Mouse (Mus musculus): ENCODE measurements around the gene Calr. TPM values are rescaled to one million over a fixed set of nuclear protein-coding genes. Genes with fewer than 3 reads are reported as not detected.
A peak's percentile ranks its signal among the peaks of the same experiment; 100 is the strongest.

Gene Calr
- 764 and 842 TPM in 2 replicates for polyA plus RNA-seq (2016; fragmentation: Nextera tagmentation; extraction: Ambion mirVana)

DNA sequence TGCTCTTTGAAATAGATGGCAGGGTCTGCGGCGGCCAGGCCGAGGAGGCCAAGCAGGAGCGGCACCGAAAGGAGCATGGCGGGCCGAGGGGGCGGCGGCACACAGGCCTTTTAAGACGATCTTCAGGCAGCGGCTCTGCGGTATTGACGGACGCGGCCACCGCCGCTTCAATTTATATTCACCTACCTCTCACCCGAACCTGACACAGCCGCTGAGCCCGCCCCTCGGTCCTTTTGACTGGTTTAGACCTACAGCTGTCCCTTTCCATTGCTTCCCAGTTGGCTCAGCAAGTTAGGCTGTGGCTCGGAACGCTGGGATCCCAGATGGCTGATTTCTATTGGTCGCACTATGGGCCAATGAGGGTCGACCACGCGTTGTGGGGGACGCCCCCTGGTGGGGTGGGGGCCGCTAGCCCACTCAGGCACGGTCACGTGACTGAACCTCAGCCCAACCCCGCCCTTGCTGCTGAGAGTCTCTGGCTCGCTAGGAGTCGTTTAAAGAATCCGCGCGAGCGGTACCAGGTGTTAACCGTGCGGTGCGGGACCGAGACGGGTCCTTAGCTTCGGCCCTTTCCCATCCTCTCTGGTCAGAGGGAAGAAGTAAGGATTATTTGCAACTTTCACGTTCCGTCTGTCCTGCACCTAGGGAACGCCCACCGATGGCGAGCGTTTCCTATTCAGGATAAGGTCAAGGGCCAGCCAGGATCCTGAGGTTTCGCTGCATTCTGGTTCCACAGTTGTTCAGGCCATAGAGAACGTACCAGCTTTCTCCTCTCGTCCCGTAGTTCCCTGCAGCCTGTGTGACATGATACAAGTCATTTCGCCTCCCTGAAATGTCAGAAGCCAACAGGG, at the start of gene Calr:
TSS of gene Calr (minus strand) at position 213 of the 851 bp plus-strand sequence.
- under 1% methylated on average over 55 of the region's 55 CpGs for WGBS
- Histone ChIP-seq H3K4me1 (replicated peaks) (peaks cover 23% of the 10 kb centered on the region), H3K4me2 (peak within 1 kb of the TSS; percentile 80), H3K27ac (peak within 1 kb of the TSS; percentile 87), H3K27me3 (no peaks in the 10 kb centered on the region), H3K4me3 (replicated peaks) (peak within 1 kb of the TSS; percentile 97), H3K36me3 (peaks cover 37% of the 10 kb centered on the region), H3K9ac (replicated peaks) (peak within 1 kb of the TSS; percentile 97), H3K9me3 (no peaks in the 10 kb centered on the region)
- ATAC-seq (ENCODE audit: insufficient number of reproducible peaks, insufficient read depth, low FRiP score, low TSS enrichment, low read depth) = peak; percentile 100

GRCm38 (mm10) chr8:84895963-84896362, 49.2 kb upstream of the Calr start:
- ATAC-seq (ENCODE audit: insufficient number of reproducible peaks, insufficient read depth, low FRiP score, low TSS enrichment, low read depth) = no peak
- Histone ChIP-seq H3K9me3 (no peaks in the 10 kb centered on the region), H3K27ac (no peak overlapping the region), H3K4me3 (replicated peaks) (no peak overlapping the region), H3K4me2 (no peak overlapping the region), H3K9ac (replicated peaks) (no peak overlapping the region), H3K36me3 (peaks cover 11% of the 10 kb centered on the region), H3K27me3 (peaks cover 3% of the 10 kb centered on the region; the same call in 1 of the 2 replicates), H3K4me1 (replicated peaks) (peaks cover 16% of the 10 kb centered on the region)
- WGBS = 86% methylated on average over 5 of the region's 5 CpGs

DNA sequence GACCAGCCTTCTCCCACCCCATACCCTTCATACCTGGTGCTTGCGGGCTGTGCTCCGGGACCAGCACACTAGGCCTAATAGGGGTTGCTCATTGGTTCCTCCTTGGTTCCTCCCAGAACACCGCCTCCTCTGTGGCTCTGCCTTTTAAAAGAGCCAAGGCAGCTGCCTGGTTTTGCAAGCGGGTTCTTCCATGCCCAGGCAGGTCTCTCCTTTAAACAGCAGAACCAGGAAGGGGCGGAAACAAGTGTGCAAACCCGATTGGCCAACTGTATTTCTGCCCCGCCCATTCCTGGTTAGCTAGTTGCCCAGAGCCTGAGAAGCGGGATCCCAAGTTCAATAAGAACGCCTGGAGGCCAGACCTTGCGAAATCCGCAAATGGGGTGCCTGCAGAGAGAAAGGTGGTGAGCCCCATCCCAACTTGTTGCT, 47.0 kb upstream of the Calr start, which contains the start of gene Gcdh:
TSS of gene Gcdh (minus strand) at position 213 of the 426 bp plus-strand sequence.
- WGBS = under 1% methylated on average over 11 of the region's 11 CpGs
- Histone ChIP-seq H3K4me3 (replicated peaks) (peak within 1 kb of the TSS; percentile 71), H3K4me2 (peak within 1 kb of the TSS; percentile 86), H3K9ac (replicated peaks) (peak within 1 kb of the TSS; percentile 77), H3K36me3 (peaks cover 28% of the 10 kb centered on the region), H3K9me3 (no peaks in the 10 kb centered on the region), H3K27me3 (no peaks in the 10 kb centered on the region), H3K4me1 (replicated peaks) (peaks cover 16% of the 10 kb centered on the region), H3K27ac (peak within 1 kb of the TSS; percentile 50; the same call in 1 of the 2 replicates)
- ATAC-seq (ENCODE audit: insufficient number of reproducible peaks, insufficient read depth, low FRiP score, low TSS enrichment, low read depth) = peak; percentile 97

GRCm38 (mm10) chr8:84892993-84893708, 46.4 kb upstream of the Calr start:
- 11% methylated on average over 31 of the region's 31 CpGs for WGBS
- no peaks in the 10 kb centered on the region for H3K27me3 ChIP-seq
- H3K27ac ChIP-seq = peak overlapping the region; percentile 50; the same call in 1 of the 2 replicates
- peaks cover 33% of the 10 kb centered on the region for H3K36me3 ChIP-seq
- peak overlapping the region; percentile 86 for H3K4me2 ChIP-seq
- peaks cover 16% of the 10 kb centered on the region for H3K4me1 ChIP-seq (replicated peaks)
- H3K9ac ChIP-seq (replicated peaks) = peak overlapping the region; percentile 77
- no peaks in the 10 kb centered on the region for H3K9me3 ChIP-seq
- ATAC-seq (ENCODE audit: insufficient number of reproducible peaks, insufficient read depth, low FRiP score, low TSS enrichment, low read depth) = peak; percentile 23; the same call in 1 of the 2 replicates
- peak overlapping the region; percentile 71 for H3K4me3 ChIP-seq (replicated peaks)

DNA sequence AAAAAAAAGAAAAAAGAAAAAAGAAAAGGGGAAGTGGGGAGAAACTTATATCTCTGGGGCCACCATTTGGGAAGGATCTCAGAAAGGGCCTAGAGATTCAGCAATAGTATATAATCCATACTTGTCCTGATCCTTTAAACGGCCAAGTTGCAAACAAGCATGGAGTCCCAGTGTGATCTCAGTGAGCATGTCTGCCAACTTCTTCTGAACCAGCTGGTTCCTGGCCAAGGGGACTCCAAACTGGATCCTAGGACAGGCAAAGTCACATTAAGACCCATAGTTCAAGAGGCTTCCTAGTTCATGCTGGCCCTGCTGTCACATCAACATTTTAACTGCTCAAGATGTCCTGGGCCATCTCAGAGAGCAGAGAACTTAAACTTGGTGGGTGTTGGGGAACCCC, 42.4 kb upstream of the Calr start:
- Histone ChIP-seq H3K4me3 (replicated peaks) (no peak overlapping the region), H3K36me3 (peaks cover 63% of the 10 kb centered on the region), H3K4me2 (no peak overlapping the region), H3K27ac (no peak overlapping the region), H3K9ac (replicated peaks) (no peak overlapping the region), H3K9me3 (no peaks in the 10 kb centered on the region), H3K4me1 (replicated peaks) (peaks cover 11% of the 10 kb centered on the region), H3K27me3 (no peaks in the 10 kb centered on the region)
- 87% methylated on average over 1 of the region's 1 CpGs for WGBS
- ATAC-seq (ENCODE audit: insufficient number of reproducible peaks, insufficient read depth, low FRiP score, low TSS enrichment, low read depth) = no peak

- H3K4me1 ChIP-seq (replicated peaks) = peaks cover 9% of the 10 kb centered on the region
- no peak overlapping the region for H3K4me3 ChIP-seq (replicated peaks)
- no peak overlapping the region for H3K4me2 ChIP-seq
- peaks cover 63% of the 10 kb centered on the region for H3K36me3 ChIP-seq
- no peak overlapping the region for H3K9ac ChIP-seq (replicated peaks)
- 94% methylated on average over 3 of the region's 3 CpGs for WGBS
- H3K9me3 ChIP-seq = no peaks in the 10 kb centered on the region
- no peaks in the 10 kb centered on the region for H3K27me3 ChIP-seq
- no peak overlapping the region for H3K27ac ChIP-seq
- ATAC-seq (ENCODE audit: insufficient number of reproducible peaks, insufficient read depth, low FRiP score, low TSS enrichment, low read depth) = no peak
Measured at GRCm38 (mm10) chr8:84888280-84888679, 41.5 kb upstream of the Calr start.

DNA sequence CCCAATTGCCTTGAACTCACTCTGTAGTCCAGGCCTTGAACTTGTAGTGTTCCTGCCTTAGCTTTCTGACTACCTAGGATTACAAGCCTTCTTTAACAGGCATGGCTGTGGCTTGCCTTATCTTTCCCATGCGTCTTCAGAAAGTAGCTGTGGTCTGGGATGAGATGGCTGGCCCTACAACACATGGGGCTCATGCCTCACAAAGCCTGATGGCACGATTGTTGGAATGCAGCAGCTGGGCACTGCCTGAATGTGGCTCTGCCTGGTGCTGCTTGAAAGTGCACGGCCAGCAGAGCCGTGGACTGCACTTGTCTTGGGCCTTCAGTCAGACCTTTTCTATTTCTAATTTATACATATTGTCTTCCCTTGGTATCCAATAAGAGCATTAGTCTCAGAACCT, 38.0 kb upstream of the Calr start:
- Histone ChIP-seq H3K4me3 (replicated peaks) (no peak overlapping the region), H3K27ac (no peak overlapping the region), H3K4me2 (no peak overlapping the region), H3K4me1 (replicated peaks) (no peaks in the 10 kb centered on the region), H3K36me3 (peaks cover 46% of the 10 kb centered on the region), H3K9ac (replicated peaks) (no peak overlapping the region), H3K27me3 (no peaks in the 10 kb centered on the region), H3K9me3 (no peaks in the 10 kb centered on the region)
- WGBS = 82% methylated on average over 4 of the region's 4 CpGs
- no peak for ATAC-seq (ENCODE audit: insufficient number of reproducible peaks, insufficient read depth, low FRiP score, low TSS enrichment, low read depth)

- ATAC-seq (ENCODE audit: insufficient number of reproducible peaks, insufficient read depth, low FRiP score, low TSS enrichment, low read depth) = no peak
- H3K4me1 ChIP-seq (replicated peaks) = no peaks in the 10 kb centered on the region
- no peak overlapping the region for H3K27ac ChIP-seq
- no peak overlapping the region for H3K4me3 ChIP-seq (replicated peaks)
- no peaks in the 10 kb centered on the region for H3K9me3 ChIP-seq
- 82% methylated on average over 1 of the region's 1 CpGs for whole genome bisulfite sequencing
- no peaks in the 10 kb centered on the region for H3K27me3 ChIP-seq
- H3K36me3 ChIP-seq = peaks cover 3% of the 10 kb centered on the region; the same call in 1 of the 2 replicates
- H3K9ac ChIP-seq (replicated peaks) = no peak overlapping the region
- H3K4me2 ChIP-seq = no peak overlapping the region
Measured at GRCm38 (mm10) chr8:84878915-84879314, 32.2 kb upstream of the Calr start.

DNA sequence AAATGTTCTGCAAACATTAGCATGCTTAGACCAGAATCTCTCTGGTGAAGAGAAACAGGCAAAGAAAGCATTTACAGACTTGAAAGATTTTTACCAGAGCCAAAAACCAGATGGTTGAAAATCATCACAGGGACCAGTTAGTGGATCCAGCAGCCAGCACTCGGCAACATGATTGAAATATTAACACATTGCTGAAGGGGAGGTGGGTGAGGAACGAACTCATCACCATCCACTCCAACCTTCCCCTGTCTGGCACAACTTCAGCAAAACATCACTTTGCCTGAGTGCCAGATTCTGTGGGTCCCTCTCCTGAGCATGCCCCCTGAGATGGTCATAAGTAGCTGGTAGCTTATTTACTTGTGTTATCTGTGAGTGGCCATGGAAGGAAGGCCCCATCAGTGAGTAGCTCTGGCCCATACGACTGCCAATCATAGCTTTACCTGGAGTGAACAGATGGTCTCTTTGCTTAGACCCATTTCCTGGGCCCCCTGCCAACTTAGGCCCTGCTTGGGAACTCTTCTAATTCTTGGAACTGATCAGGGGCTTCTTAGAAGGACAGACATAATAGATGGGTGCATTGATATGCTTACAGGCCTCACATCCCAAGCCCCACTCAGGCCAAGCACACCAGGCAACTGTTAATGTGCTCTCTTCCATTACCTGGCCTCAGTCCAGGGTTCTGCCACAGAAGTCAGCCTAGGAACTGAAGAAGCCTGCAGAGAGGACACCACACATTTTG, 30.7 kb upstream of the Calr start:
- Histone ChIP-seq H3K4me3 (replicated peaks) (no peak overlapping the region), H3K36me3 (peaks cover 3% of the 10 kb centered on the region; the same call in 1 of the 2 replicates)
- 83% methylated on average over 3 of the region's 3 CpGs for WGBS

GRCm38 (mm10) chr8:84874339-84874738, 27.6 kb upstream of the Calr start:
- no peak overlapping the region for H3K4me3 ChIP-seq (replicated peaks)
- peaks cover 13% of the 10 kb centered on the region for H3K27me3 ChIP-seq
- H3K9me3 ChIP-seq = no peaks in the 10 kb centered on the region
- H3K4me1 ChIP-seq (replicated peaks) = peaks cover 13% of the 10 kb centered on the region
- no peak for ATAC-seq (ENCODE audit: insufficient number of reproducible peaks, insufficient read depth, low FRiP score, low TSS enrichment, low read depth)
- H3K4me2 ChIP-seq = no peak overlapping the region
- no peak overlapping the region for H3K27ac ChIP-seq
- peaks cover 5% of the 10 kb centered on the region for H3K36me3 ChIP-seq
- 92% methylated on average over 3 of the region's 3 CpGs for WGBS
- no peak overlapping the region for H3K9ac ChIP-seq (replicated peaks)

More for the DNA sequence above, 30.7 kb upstream of the Calr start:
- Histone ChIP-seq H3K4me2 (no peak overlapping the region), H3K9me3 (no peaks in the 10 kb centered on the region), H3K27ac (no peak overlapping the region), H3K9ac (replicated peaks) (no peak overlapping the region), H3K4me1 (replicated peaks) (peaks cover 5% of the 10 kb centered on the region), H3K27me3 (peaks cover 6% of the 10 kb centered on the region)
- ATAC-seq (ENCODE audit: insufficient number of reproducible peaks, insufficient read depth, low FRiP score, low TSS enrichment, low read depth) = no peak
